Mouse (Mus musculus): ENCODE measurements around the gene Fastkd1. TPM values are rescaled to one million over a fixed set of nuclear protein-coding genes. Genes with fewer than 3 reads are reported as not detected.

The Fastkd1 gene
- polyA plus RNA-seq, 1 experiment from 2014 or later = 5.6 TPM

GRCm38 (mm10) chr2:69669853-69670252 lies 43.5 kb downstream of the Fastkd1 start, which contains the start of gene Klhl41:
Gene Klhl41, plus strand, starts transcription at chr2:69670120.
- DNase-seq (ENCODE audit: low spot score) (no peak), ATAC-seq (ENCODE audit: low FRiP score, low TSS enrichment) (no peak)
- TF ChIP-seq CTCF (IDR thresholded peaks at IDR 0.05; ENCODE audit: low read depth) = no peak
- no peak for TF ChIP-seq EP300 (optimal IDR thresholded peaks at IDR 0.05)
- Histone ChIP-seq H3K9ac (ENCODE audit: low read length) (no peak within 1 kb of the TSS), H3K27me3 (ENCODE audit: control insufficient read depth, insufficient read depth, low read length) (no peaks in the 10 kb centered on the region), H3K27ac (replicated peaks) (no peak within 1 kb of the TSS), H3K4me3 (ENCODE audit: low read depth, low read length) (no peak within 1 kb of the TSS), H3K9me3 (ENCODE audit: control insufficient read depth, low read length) (no peaks in the 10 kb centered on the region), H3K36me3 (ENCODE audit: control insufficient read depth, insufficient read depth, low read length) (no peaks in the 10 kb centered on the region), H3K4me2 (replicated peaks; ENCODE audit: low read depth) (no peak within 1 kb of the TSS), H3K4me1 (replicated peaks; ENCODE audit: control insufficient read depth, insufficient read depth) (no peaks in the 10 kb centered on the region)
- WGBS = 72% methylated on average over 9 of the region's 9 CpGs

- 59% methylated on average over 6 of the region's 6 CpGs for WGBS
- Histone ChIP-seq H3K36me3 (ENCODE audit: control insufficient read depth, insufficient read depth, low read length) (no peaks in the 10 kb centered on the region), H3K9me3 (ENCODE audit: control insufficient read depth, low read length) (no peaks in the 10 kb centered on the region), H3K4me2 (replicated peaks; ENCODE audit: low read depth) (no peak overlapping the region), H3K4me3 (ENCODE audit: low read depth, low read length) (no peak overlapping the region), H3K9ac (ENCODE audit: low read length) (no peak overlapping the region), H3K4me1 (replicated peaks; ENCODE audit: control insufficient read depth, insufficient read depth) (no peaks in the 10 kb centered on the region), H3K27ac (replicated peaks) (no peak overlapping the region), H3K27me3 (ENCODE audit: control insufficient read depth, insufficient read depth, low read length) (no peaks in the 10 kb centered on the region)
- DNase-seq (ENCODE audit: low spot score) (no peak), ATAC-seq (ENCODE audit: low FRiP score, low TSS enrichment) (no peak)
- no peak for TF ChIP-seq CTCF (IDR thresholded peaks at IDR 0.05; ENCODE audit: low read depth)
- TF ChIP-seq EP300 (optimal IDR thresholded peaks at IDR 0.05) = no peak
Observed at GRCm38 (mm10) chr2:69668414-69668813, 44.9 kb downstream of the Fastkd1 start.

GRCm38 (mm10) chr2:69667656-69668055 lies 45.7 kb downstream of the Fastkd1 start:
- H3K27me3 ChIP-seq (ENCODE audit: control insufficient read depth, insufficient read depth, low read length) = no peaks in the 10 kb centered on the region
- no peaks in the 10 kb centered on the region for H3K36me3 ChIP-seq (ENCODE audit: control insufficient read depth, insufficient read depth, low read length)
- DNase-seq (ENCODE audit: low spot score) (no peak), ATAC-seq (ENCODE audit: low FRiP score, low TSS enrichment) (no peak)
- H3K9ac ChIP-seq (ENCODE audit: low read length) = no peak overlapping the region
- no peak overlapping the region for H3K4me3 ChIP-seq (ENCODE audit: low read depth, low read length)
- 95% methylated on average over 4 of the region's 4 CpGs for WGBS
- H3K4me1 ChIP-seq (replicated peaks; ENCODE audit: control insufficient read depth, insufficient read depth) = no peaks in the 10 kb centered on the region
- no peak for TF ChIP-seq CTCF (IDR thresholded peaks at IDR 0.05; ENCODE audit: low read depth)
- no peak for TF ChIP-seq EP300 (optimal IDR thresholded peaks at IDR 0.05)
- H3K9me3 ChIP-seq (ENCODE audit: control insufficient read depth, low read length) = no peaks in the 10 kb centered on the region
- no peak overlapping the region for H3K4me2 ChIP-seq (replicated peaks; ENCODE audit: low read depth)
- no peak overlapping the region for H3K27ac ChIP-seq (replicated peaks)

- H3K27me3 ChIP-seq (ENCODE audit: control insufficient read depth, insufficient read depth, low read length) = no peaks in the 10 kb centered on the region
- ATAC-seq (ENCODE audit: low FRiP score, low TSS enrichment) = no peak
- no peak for TF ChIP-seq CTCF (IDR thresholded peaks at IDR 0.05; ENCODE audit: low read depth)
- no peak for TF ChIP-seq EP300 (optimal IDR thresholded peaks at IDR 0.05)
- H3K9ac ChIP-seq (ENCODE audit: low read length) = no peak overlapping the region
- H3K4me3 ChIP-seq (ENCODE audit: low read depth, low read length) = no peak overlapping the region
- H3K4me2 ChIP-seq (replicated peaks; ENCODE audit: low read depth) = no peak overlapping the region
- WGBS = 78% methylated on average over 13 of the region's 13 CpGs
- no peak for DNase-seq (ENCODE audit: low spot score)
- H3K4me1 ChIP-seq (replicated peaks; ENCODE audit: control insufficient read depth, insufficient read depth) = no peaks in the 10 kb centered on the region
- no peaks in the 10 kb centered on the region for H3K9me3 ChIP-seq (ENCODE audit: control insufficient read depth, low read length)
- no peaks in the 10 kb centered on the region for H3K36me3 ChIP-seq (ENCODE audit: control insufficient read depth, insufficient read depth, low read length)
- no peak overlapping the region for H3K27ac ChIP-seq (replicated peaks)
Observed at GRCm38 (mm10) chr2:69663827-69664476, 49.4 kb downstream of the Fastkd1 start.

- TF ChIP-seq CTCF (IDR thresholded peaks at IDR 0.05; ENCODE audit: low read depth) (no peak), EP300 (optimal IDR thresholded peaks at IDR 0.05) (no peak)
- Histone ChIP-seq H3K4me3 (ENCODE audit: low read depth, low read length) (no peak overlapping the region), H3K9ac (ENCODE audit: low read length) (no peak overlapping the region), H3K36me3 (ENCODE audit: control insufficient read depth, insufficient read depth, low read length) (no peaks in the 10 kb centered on the region), H3K9me3 (ENCODE audit: control insufficient read depth, low read length) (no peaks in the 10 kb centered on the region), H3K4me2 (replicated peaks; ENCODE audit: low read depth) (no peak overlapping the region), H3K4me1 (replicated peaks; ENCODE audit: control insufficient read depth, insufficient read depth) (no peaks in the 10 kb centered on the region), H3K27ac (replicated peaks) (no peak overlapping the region), H3K27me3 (ENCODE audit: control insufficient read depth, insufficient read depth, low read length) (no peaks in the 10 kb centered on the region)
- 81% methylated on average over 4 of the region's 4 CpGs for WGBS
- DNase-seq (ENCODE audit: low spot score) = no peak
- no peak for ATAC-seq (ENCODE audit: low FRiP score, low TSS enrichment)
Observed at GRCm38 (mm10) chr2:69659326-69659725, 54.0 kb downstream of the Fastkd1 start.

GRCm38 (mm10) chr2:69649716-69650115 lies 63.6 kb downstream of the Fastkd1 start:
- no peak for TF ChIP-seq CTCF (IDR thresholded peaks at IDR 0.05; ENCODE audit: low read depth)
- no peak for TF ChIP-seq EP300 (optimal IDR thresholded peaks at IDR 0.05)
- H3K4me2 ChIP-seq (replicated peaks; ENCODE audit: low read depth) = no peak overlapping the region
- WGBS = 85% methylated on average over 5 of the region's 5 CpGs
- no peaks in the 10 kb centered on the region for H3K4me1 ChIP-seq (replicated peaks; ENCODE audit: control insufficient read depth, insufficient read depth)
- no peak overlapping the region for H3K4me3 ChIP-seq (ENCODE audit: low read depth, low read length)
- no peak for DNase-seq (ENCODE audit: low spot score)
- no peaks in the 10 kb centered on the region for H3K36me3 ChIP-seq (ENCODE audit: control insufficient read depth, insufficient read depth, low read length)
- H3K9ac ChIP-seq (ENCODE audit: low read length) = no peak overlapping the region
- H3K9me3 ChIP-seq (ENCODE audit: control insufficient read depth, low read length) = no peaks in the 10 kb centered on the region
- no peaks in the 10 kb centered on the region for H3K27me3 ChIP-seq (ENCODE audit: control insufficient read depth, insufficient read depth, low read length)
- ATAC-seq (ENCODE audit: low FRiP score, low TSS enrichment) = no peak
- no peak overlapping the region for H3K27ac ChIP-seq (replicated peaks)
